Mouse (Mus musculus): Measurements from ENCODE around the gene Ankrd12. TPM values are rescaled to one million over a fixed set of nuclear protein-coding genes. Genes with fewer than 3 reads are reported as not detected.

Gene Ankrd12
- total and polyA plus RNA-seq, 3 experiments = 2.6 to 22.2 (median 18.7) TPM

GRCm38 (mm10) chr17:66092065-66092464, 15.2 kb upstream of the Ankrd12 start:
- H3K4me3 ChIP-seq = no peak overlapping the region
- TF ChIP-seq POLR2A (IDR thresholded peaks at IDR 0.05; ENCODE audit: insufficient read depth, low read depth, low read length) (no peak), EP300 (IDR thresholded peaks at IDR 0.05; ENCODE audit: insufficient read depth, low read depth, low read length) (no peak), CTCF (IDR thresholded peaks at IDR 0.05) (no peak)
- no peak overlapping the region for H3K9ac ChIP-seq (ENCODE audit: low read depth, low read length)
- peaks cover 14% of the 10 kb centered on the region for H3K36me3 ChIP-seq (ENCODE audit: control insufficient read depth, insufficient read depth, low read length)
- no peak overlapping the region for H3K27ac ChIP-seq
- H3K27me3 ChIP-seq (ENCODE audit: control insufficient read depth, insufficient read depth, low read length) = no peaks in the 10 kb centered on the region
- H3K4me1 ChIP-seq (ENCODE audit: control insufficient read depth, insufficient read depth, low read length) = peaks cover 6% of the 10 kb centered on the region
- intact Hi-C loops (cut with DNase I) = no loop called here
- H3K79me2 ChIP-seq (replicated peaks; ENCODE audit: control insufficient read depth, insufficient read depth, low read length) = peaks cover 12% of the 10 kb centered on the region; the same call in 1 of the 2 replicates
- WGBS = 84% methylated on average over 2 of the region's 2 CpGs
- no peak for DNase-seq

DNA sequence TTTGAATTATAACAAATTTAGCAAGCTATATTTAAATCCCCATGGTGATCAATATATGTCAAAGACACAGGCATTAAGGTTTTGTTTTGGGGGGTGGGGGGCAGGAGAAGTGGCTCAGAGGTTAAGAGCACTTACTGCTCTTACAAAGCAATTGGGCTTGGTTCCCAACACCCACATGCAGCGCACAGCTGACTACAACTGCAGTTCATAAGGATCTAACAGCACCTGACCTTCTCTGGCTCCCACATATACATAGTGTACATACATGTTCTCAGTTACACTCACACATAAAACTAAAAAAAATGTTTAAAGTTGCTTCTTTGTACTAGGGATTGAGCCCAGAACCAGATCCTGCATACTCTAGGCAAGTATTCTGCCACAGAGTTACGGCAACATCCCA, 14.5 kb upstream of the Ankrd12 start:
- intact Hi-C loops (cut with DNase I) = no loop called here
- Histone ChIP-seq H3K4me1 (ENCODE audit: control insufficient read depth, insufficient read depth, low read length) (peaks cover 4% of the 10 kb centered on the region), H3K36me3 (ENCODE audit: control insufficient read depth, insufficient read depth, low read length) (peaks cover 11% of the 10 kb centered on the region), H3K4me3 (no peak overlapping the region), H3K9ac (ENCODE audit: low read depth, low read length) (no peak overlapping the region), H3K27me3 (ENCODE audit: control insufficient read depth, insufficient read depth, low read length) (no peaks in the 10 kb centered on the region), H3K79me2 (replicated peaks; ENCODE audit: control insufficient read depth, insufficient read depth, low read length) (peaks cover 10% of the 10 kb centered on the region; the same call in 1 of the 2 replicates), H3K27ac (no peak overlapping the region)
- no peak for DNase-seq
- TF ChIP-seq POLR2A (IDR thresholded peaks at IDR 0.05; ENCODE audit: insufficient read depth, low read depth, low read length) (no peak), EP300 (IDR thresholded peaks at IDR 0.05; ENCODE audit: insufficient read depth, low read depth, low read length) (no peak), CTCF (IDR thresholded peaks at IDR 0.05) (no peak)
- 63% methylated on average over 2 of the region's 2 CpGs for WGBS

- Histone ChIP-seq H3K9ac (ENCODE audit: low read depth, low read length) (no peak overlapping the region), H3K27ac (no peak overlapping the region), H3K4me1 (ENCODE audit: control insufficient read depth, insufficient read depth, low read length) (peaks cover 4% of the 10 kb centered on the region), H3K27me3 (ENCODE audit: control insufficient read depth, insufficient read depth, low read length) (no peaks in the 10 kb centered on the region), H3K36me3 (ENCODE audit: control insufficient read depth, insufficient read depth, low read length) (peaks cover 12% of the 10 kb centered on the region), H3K4me3 (no peak overlapping the region), H3K79me2 (replicated peaks; ENCODE audit: control insufficient read depth, insufficient read depth, low read length) (peaks cover 10% of the 10 kb centered on the region; the same call in 1 of the 2 replicates)
- TF ChIP-seq CTCF (IDR thresholded peaks at IDR 0.05) (no peak), EP300 (IDR thresholded peaks at IDR 0.05; ENCODE audit: insufficient read depth, low read depth, low read length) (no peak), POLR2A (IDR thresholded peaks at IDR 0.05; ENCODE audit: insufficient read depth, low read depth, low read length) (no peak)
- intact Hi-C loops (cut with DNase I) = no loop called here
- no peak for DNase-seq
These were observed 13.4 kb upstream of the Ankrd12 start for GRCm38 (mm10) chr17:66090251-66090650.

DNA sequence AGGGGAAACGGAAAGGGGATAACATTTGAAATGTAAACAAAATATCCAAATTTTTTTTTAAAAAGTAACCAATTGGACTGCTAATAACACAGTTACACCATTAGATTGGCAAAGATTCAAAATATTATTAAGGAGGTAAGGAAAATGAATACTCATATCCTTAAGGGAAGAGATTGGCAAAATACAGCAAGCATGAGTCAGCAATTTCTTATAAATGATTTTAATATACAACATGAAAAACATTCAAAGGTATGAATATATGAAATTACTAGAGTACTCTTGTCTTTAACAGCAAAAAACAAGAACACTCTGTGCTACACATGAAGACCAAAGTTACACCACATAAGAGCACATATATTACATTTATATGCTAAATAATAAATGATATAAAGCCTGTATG, 8.1 kb upstream of the Ankrd12 start:
- H3K79me2 ChIP-seq (replicated peaks; ENCODE audit: control insufficient read depth, insufficient read depth, low read length) = peaks cover 3% of the 10 kb centered on the region; the same call in 1 of the 2 replicates
- no peaks in the 10 kb centered on the region for H3K4me1 ChIP-seq (ENCODE audit: control insufficient read depth, insufficient read depth, low read length)
- DNase-seq = no peak
- H3K36me3 ChIP-seq (ENCODE audit: control insufficient read depth, insufficient read depth, low read length) = peaks cover 2% of the 10 kb centered on the region
- H3K9ac ChIP-seq (ENCODE audit: low read depth, low read length) = no peak overlapping the region
- intact Hi-C loops (cut with DNase I) = no loop called here
- H3K4me3 ChIP-seq = no peak overlapping the region
- no peak overlapping the region for H3K27ac ChIP-seq
- 87% methylated on average over 1 of the region's 1 CpGs for WGBS
- no peaks in the 10 kb centered on the region for H3K27me3 ChIP-seq (ENCODE audit: control insufficient read depth, insufficient read depth, low read length)
- TF ChIP-seq POLR2A (IDR thresholded peaks at IDR 0.05; ENCODE audit: insufficient read depth, low read depth, low read length) (no peak), EP300 (IDR thresholded peaks at IDR 0.05; ENCODE audit: insufficient read depth, low read depth, low read length) (no peak), CTCF (IDR thresholded peaks at IDR 0.05) (no peak)

GRCm38 (mm10) chr17:66084486-66084885, 7.6 kb upstream of the Ankrd12 start:
- Histone ChIP-seq H3K4me1 (ENCODE audit: control insufficient read depth, insufficient read depth, low read length) (no peaks in the 10 kb centered on the region), H3K27ac (no peak overlapping the region), H3K79me2 (replicated peaks; ENCODE audit: control insufficient read depth, insufficient read depth, low read length) (no peaks in the 10 kb centered on the region), H3K4me3 (no peak overlapping the region), H3K9ac (ENCODE audit: low read depth, low read length) (no peak overlapping the region), H3K27me3 (ENCODE audit: control insufficient read depth, insufficient read depth, low read length) (no peaks in the 10 kb centered on the region), H3K36me3 (ENCODE audit: control insufficient read depth, insufficient read depth, low read length) (peaks cover 2% of the 10 kb centered on the region; the same call in 1 of the 2 replicates)
- DNase-seq = no peak
- TF ChIP-seq CTCF (IDR thresholded peaks at IDR 0.05) = 0 out of 2 replicates have a peak, but pooled peaks have one; percentile 18
- TF ChIP-seq POLR2A (IDR thresholded peaks at IDR 0.05; ENCODE audit: insufficient read depth, low read depth, low read length) = no peak
- WGBS = 20% methylated on average over 1 of the region's 1 CpGs
- intact Hi-C loops (cut with DNase I) = no loop called here

GRCm38 (mm10) chr17:66077437-66077850, 555 bp upstream of the Ankrd12 start:
- 0 out of 2 replicates have a peak, but pooled peaks cover 2% of the 10 kb centered on the region for H3K79me2 ChIP-seq (replicated peaks; ENCODE audit: control insufficient read depth, insufficient read depth, low read length)
- H3K36me3 ChIP-seq (ENCODE audit: control insufficient read depth, insufficient read depth, low read length) = peaks cover 7% of the 10 kb centered on the region
- peak overlapping the region; percentile 57 for H3K9ac ChIP-seq (ENCODE audit: low read depth, low read length)
- intact Hi-C loops (cut with DNase I) = loop anchor here (1.0 kb wide), 1 partner anchor 24 kb away; the partner anchor contains the start of gene Ndufv2
- peak overlapping the region; percentile 93 for H3K4me3 ChIP-seq
- TF ChIP-seq CTCF (IDR thresholded peaks at IDR 0.05) (no peak), EP300 (IDR thresholded peaks at IDR 0.05; ENCODE audit: insufficient read depth, low read depth, low read length) (no peak), POLR2A (IDR thresholded peaks at IDR 0.05; ENCODE audit: insufficient read depth, low read depth, low read length) (no peak)
- 2% methylated on average over 23 of the region's 23 CpGs for WGBS
- H3K27ac ChIP-seq = peak overlapping the region; percentile 92
- H3K27me3 ChIP-seq (ENCODE audit: control insufficient read depth, insufficient read depth, low read length) = no peaks in the 10 kb centered on the region
- peaks cover 6% of the 10 kb centered on the region for H3K4me1 ChIP-seq (ENCODE audit: control insufficient read depth, insufficient read depth, low read length)
- no peak for DNase-seq

Measured in heart, adult 2 months (tissue).